Mouse (Mus musculus): ENCODE measurements around the gene Uba3.

Uba3 gene

GRCm38 (mm10) chr6:97141811-97142210, 63.6 kb downstream of the Uba3 start:
- no peak for DNase-seq (ENCODE audit: low read depth, low spot score)

Data from brain, embryonic 18.5 days (tissue).